Mouse (Mus musculus) hematopoietic stem cell, adult 5-6 weeks (primary cell): ENCODE data around the gene Gpbp1. TPM values are rescaled to one million over a fixed set of nuclear protein-coding genes. Genes with fewer than 3 reads are reported as not detected.

Experiments
- ATAC-seq, 2 experiments: fragments of 125-278 bp in 1 of 2; replicated peaks in 1 of 2; 2 replicates each; pipeline ENCODE4 v1.8.0; 2016 to 2017; ENCODE audit warnings: inconsistent platforms in 2 of 2, mild to moderate bottlenecking in 2 of 2, moderate number of reproducible peaks in 2 of 2, low read depth in 1 of 2, moderate TSS enrichment in 1 of 2; ENCODE audit not compliant: low FRiP score in 2 of 2, poor library complexity in 2 of 2, severe bottlenecking in 2 of 2, insufficient read depth in 1 of 2, low TSS enrichment in 1 of 2
- total RNA-seq: library from RNA; stranded (forward); fragments of 172-1452, 232-1000 nt; gene quantifications from 2 replicates; pipeline ENCODE4 v1.2.3, GENCODE M21; 2017

Gpbp1 gene
- total RNA-seq: 207 and 211 TPM in 2 replicates

DNA sequence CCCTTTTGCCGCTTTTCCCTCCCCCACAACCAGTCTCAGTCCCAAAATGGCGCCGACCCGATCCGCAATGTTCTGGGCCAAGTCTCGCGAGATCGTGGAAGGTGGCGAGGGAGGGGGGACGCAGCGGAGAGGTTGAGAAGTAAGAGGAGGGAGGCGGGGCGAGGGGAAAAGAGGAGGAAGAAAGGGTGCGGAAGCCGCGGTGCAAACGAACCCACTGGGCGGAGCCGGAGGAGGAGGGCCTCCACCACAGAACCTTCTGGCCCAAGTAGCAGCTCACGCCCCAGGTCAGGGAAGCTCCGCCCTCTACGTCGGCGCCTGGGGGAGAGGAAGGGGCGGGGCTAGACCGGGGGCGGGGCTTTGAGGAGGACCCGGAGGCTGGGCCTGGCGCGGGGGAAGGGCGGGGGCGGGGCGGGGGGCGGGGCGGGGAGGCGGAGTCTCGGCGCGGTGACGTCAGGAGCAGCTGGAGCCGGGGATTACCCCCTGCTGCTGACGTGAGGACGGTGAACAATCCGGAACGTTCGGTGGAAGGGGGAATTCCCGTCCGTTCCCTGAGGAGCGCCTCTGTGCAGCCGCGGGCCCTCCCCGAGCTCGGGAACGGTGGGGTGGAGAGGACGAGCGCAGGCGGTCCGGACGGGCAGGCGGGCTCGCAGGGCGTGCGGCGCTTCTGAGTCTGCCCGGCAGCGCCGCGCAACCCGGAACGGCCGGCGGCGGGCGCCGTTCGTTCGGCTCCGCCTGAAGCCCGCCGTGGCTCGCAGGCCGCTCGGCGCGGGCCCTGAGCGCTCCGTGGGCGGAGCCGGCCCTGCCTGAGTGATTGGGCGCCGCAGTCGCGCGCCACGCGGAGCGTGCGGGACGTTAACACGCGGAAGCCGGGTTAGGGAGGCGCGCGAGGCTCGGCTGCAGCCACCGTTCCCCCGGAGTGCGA lies at the start of gene Gpbp1:
TSS of gene Gpbp1 (minus strand) at position 310 of the 922 bp plus-strand sequence.
- peak; percentile 96 to 97 for ATAC-seq

DNA sequence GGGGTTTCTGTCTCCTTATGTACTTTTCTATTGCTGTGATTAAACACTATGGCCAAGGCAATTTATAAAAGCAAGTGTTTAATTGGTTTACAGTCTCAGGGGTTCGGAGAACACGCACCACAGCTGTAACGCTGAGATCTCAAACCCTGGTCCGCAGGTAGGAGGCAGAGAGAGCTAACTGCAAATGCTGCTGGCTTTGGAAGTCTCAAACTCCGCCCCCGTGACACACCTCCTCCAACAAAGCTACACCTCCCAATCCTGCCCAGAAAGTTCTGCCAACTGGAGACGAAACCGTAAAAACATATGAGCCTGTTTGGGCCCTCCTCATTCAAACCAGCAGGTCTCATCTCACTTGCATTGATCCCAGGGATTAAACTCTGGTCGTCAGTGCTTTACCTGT lies 47.8 kb upstream of the Gpbp1 start:
- ATAC-seq: no peak

DNA sequence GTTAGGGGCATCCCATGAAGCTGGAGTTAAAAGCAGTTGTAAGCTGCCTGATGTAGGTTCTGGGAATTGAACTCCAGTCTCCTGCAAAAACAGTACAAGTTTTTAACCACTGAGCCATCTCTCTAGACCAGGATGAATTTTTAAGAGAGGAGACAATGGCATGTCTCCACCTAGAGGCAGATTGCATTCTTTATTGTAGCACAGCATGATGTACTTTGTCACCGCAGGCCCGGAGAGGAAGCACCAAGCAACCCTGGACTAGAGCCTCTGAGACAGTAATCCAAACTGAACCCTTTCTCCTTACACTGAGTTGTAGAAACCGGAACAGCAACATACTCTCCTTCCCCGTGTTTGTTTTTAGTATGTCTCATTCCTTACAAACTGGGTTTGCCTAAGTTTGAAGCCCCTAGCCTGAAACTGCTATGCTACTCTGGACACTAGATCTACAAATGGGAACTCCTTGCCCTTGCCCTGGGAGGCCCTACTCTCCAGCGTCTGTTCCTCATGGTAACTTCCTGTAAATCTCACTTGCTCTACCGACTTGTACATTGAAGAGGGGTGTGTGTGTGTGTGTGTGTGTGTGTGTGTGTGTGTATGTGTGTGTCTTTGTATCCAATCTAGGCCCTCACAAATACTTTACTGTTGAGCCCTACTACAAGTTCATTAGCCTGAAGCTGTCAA lies 46.4 kb upstream of the Gpbp1 start:
- ATAC-seq: no peak; a peak in 1 of 4 replicates

DNA sequence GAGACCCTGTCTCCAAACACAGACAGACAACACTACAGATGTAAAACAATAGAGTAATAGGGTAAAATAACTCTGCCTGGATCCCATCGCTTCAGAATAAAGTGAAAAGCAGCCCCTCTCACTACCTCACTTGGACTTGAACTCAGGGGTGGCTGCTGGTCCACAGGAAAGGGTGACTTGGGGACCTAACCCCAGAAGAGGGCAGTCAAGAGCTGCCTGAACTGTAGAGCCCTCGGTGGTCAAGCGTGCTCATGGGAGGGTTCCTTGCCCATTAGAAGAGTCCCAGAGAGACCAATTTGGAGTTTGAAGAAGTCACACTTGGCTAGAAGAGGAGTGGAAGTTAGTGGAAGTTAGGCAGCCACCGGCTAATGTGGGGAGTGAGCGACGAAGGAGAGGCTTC lies 44.2 kb upstream of the Gpbp1 start:
- no peak for ATAC-seq

DNA sequence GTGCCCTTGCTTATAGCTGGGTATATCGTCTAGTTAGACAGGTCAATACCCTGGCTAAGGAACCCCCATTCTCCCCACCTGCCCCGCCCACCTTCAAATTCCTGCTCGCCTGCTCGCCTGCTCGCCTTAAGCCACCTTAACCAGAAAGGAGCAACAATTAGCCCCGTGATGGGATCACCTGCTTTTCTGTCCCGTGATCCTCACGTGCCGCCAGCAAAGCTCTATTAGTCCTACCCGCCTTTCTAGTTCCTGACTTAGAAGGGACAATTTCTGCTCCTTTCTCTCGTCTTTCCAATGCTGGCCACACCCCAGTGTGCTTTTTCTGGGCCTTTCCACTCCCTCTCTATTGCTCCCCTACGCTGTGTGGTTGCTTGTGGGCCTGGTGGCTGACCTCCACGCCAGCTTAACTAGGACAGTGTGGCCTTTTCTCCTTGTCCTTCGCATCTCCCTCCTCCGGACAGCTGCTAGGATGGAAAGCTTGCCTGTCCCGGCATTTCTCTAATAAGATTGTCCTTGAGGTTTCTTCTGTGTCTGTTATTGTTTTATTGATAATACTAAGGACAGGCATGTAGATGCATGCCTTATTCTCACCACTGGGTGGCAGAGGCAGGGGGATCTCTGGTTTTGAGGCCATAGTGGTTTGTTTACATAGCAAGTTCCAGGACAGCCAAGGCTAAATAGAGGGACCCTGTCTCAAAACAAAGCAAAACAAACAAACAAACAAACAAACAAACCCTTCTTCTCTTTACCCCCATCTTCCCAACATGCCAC lies 42.5 kb upstream of the Gpbp1 start:
- no peak for ATAC-seq

DNA sequence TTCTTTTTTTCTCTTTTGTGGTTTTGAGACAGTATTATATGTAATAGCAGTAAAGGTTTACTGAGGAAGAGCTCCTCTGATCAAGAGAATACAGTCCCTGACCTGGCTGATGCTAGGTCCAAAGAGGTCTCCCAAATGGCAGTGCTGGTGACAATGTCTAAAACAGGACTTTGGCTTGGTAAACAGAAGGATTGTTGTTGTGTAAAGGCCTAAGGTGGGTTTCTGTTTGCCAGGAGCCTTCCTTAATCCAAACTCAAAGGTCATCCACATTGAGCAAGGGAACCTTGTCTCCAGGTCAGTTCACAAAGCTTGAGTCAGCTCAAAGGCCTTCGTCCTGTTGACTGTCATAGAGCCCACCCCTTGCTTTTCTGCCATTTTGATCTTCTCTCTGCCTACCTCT lies 41.8 kb upstream of the Gpbp1 start:
- no peak for ATAC-seq

DNA sequence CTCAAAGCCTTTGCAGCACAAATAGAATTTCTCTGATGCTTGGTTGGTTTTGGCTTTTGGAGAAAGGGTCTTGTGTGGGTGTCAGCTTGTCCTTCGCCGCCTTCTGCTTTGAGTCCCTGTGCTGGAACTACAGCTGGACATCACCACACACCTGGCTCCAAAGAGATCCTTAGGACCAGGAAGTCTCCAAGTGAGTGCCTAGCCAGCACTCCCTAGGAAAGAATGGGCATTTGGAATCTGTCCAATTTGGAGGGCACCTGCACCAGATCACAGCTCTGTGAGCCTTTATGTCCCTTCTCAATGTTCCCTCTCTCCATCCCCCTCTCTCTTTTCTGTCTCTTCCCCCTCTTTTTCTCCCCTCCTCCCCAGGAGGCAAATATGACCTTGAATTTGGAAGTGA lies 34.4 kb upstream of the Gpbp1 start:
- ATAC-seq: no peak

DNA sequence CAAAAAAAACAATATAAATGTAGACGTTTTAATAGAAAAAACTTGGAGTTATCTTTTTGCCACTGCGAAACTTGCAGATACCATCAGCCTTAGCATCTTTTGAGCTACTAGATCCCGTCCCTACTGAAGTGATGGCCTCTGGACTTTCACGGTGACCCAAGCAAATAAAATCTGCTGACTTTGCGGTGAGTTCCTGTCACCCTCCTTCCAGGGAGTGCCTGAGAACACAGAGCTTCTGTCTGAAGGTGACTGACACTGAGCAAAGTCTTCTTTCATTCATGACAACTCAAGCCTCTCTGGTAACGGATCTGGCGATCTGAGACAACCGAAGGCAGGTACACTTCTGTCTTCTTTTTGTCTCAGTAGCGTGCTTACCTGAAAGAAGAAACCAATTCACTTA lies 32.4 kb upstream of the Gpbp1 start:
- no peak for ATAC-seq

DNA sequence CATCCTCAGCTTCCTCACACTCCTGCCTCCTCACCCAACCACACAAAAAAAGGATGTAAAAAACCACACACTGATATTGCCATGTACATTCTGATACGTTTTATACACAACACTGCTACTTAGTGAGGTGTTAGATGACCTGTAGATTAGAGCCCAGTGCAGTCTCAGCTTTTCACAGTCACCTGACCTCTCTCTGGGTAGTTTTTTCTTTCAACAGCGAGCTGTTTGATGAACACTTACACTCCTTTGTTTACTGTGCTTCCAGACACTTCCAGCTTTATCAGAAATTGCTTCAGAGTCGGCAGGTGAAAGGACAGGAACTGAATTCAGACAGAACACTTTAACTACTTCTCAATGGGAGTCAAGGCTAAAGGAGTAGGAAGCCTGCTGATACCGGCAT lies 30.5 kb upstream of the Gpbp1 start:
- ATAC-seq: no peak

DNA sequence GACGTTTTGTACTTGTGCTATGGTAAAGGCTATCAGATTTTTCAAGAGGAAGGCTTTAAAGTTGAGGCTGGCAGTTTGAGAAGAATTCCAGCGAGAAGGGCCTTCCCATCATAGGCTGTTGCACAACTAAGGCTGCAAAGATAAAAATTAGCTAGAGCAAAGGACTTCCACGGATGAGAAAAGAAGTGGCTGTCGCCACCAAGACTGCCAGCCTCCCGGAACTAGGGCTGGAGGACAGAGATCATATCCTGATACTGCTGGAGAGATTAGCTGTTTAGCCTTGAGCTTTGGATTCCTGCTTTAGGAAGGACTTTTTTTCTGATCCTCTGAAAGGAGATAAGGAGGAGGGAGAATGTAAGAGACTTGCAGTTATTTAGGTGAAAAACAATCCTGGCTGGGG lies 28.4 kb upstream of the Gpbp1 start:
- no peak for ATAC-seq

DNA sequence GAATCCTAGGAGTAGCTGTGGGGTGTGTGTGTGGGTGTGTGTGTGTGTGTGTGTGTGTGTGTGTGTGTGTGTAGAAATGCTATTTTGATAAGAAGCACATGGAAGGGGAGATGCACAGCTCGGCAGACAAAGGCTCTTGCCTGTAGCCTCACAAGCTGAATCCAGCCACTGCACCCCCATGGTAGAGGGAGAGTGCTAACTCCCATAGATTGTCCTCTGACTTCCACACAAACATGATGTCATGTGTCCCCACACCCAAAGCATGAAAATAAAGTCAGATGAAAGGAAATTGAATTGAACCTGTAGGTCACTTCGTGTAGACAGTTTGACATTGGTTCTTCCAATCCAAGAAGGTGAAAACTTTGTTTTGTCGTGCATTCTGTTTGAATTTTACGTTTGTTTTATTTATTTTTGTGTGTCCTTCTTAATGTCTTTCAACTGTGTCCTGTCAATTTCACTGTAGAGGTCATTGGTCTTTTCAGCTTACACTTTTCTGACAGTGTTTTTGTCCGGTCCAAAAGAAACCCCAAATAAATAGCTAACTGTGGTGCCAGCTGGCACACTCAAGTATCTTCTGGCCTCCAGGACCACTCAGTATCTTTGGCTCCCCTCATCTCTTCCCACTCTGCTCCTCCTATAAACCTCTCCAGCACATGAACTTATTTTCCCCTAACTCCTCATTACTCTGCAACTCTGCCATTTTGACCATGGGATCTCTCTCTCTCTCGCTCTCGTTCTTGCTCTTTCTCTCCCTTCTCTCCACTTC lies 26.7 kb upstream of the Gpbp1 start:
- ATAC-seq: no peak

DNA sequence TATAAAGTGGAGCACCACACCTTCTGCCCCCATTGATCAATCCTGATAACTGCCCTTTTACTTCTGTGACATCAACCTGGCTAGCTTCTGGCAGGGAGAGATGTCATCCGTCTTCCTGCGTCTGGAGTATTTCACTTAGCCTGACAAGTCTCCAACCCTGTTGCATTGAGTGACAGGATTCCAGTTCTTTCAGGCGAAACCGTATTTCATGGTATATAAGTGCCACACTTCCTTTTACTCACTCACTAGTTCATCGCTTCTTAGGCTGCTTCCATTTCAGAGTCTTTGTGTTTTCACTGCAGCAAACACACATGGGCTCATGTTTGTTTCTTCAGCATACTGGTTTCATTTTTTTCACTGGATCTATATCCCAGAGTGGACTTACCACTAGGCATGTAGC lies 19.5 kb upstream of the Gpbp1 start:
- ATAC-seq: no peak

DNA sequence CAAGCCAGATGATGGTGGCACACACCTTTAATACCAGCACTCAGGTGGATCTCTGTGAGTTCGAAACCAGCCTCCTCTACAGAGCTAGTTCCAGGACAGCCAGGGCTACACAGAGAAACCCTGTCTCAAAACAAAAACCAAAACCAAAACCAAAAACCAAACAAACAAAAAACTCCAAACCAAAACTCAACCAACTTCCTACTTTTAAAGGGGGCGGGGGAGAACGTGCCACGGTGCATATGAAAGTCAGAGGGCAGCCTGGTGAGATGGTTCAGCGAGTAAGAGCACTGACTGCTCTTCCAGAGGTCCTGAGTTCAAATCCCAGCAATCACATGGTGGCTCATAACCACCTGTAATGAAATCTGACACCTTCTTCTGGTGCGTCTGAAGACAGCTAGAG lies 18.7 kb upstream of the Gpbp1 start:
- peak; percentile 53 to 62; a peak in 3 of 4 replicates for ATAC-seq

DNA sequence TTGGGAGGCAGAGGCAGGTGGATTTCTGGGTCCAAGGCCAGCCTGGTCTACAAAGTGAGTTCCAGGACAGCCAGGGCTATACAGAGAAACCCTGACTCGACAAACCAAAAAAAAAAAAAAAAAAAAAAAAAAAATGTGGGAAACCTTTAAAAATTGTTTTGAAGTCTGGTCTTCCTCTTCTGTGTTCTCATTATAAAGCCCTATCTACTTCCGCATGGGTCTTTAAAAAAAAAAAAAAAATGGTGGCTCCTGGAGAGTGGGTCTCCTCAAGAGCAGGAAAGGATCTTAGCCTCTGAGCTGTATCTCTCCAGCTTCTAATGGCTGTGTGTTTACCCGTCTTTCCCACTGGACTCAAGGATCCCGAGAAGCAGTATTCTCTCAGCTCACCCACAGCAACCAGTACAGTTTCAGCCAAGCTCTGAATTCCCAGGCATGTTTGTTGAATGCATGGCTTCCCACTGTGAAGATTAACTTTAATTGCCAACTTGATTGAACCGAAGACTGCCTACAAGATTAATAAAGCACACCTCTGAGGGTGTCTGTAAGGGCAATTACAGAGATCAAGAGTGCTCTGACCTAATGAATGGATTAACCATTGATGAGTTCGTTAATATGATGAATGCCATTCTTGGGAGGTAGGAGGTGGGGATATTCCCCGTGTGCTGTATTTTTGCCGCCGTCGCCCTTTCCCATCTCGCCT lies 4.6 kb upstream of the Gpbp1 start:
- no peak for ATAC-seq

DNA sequence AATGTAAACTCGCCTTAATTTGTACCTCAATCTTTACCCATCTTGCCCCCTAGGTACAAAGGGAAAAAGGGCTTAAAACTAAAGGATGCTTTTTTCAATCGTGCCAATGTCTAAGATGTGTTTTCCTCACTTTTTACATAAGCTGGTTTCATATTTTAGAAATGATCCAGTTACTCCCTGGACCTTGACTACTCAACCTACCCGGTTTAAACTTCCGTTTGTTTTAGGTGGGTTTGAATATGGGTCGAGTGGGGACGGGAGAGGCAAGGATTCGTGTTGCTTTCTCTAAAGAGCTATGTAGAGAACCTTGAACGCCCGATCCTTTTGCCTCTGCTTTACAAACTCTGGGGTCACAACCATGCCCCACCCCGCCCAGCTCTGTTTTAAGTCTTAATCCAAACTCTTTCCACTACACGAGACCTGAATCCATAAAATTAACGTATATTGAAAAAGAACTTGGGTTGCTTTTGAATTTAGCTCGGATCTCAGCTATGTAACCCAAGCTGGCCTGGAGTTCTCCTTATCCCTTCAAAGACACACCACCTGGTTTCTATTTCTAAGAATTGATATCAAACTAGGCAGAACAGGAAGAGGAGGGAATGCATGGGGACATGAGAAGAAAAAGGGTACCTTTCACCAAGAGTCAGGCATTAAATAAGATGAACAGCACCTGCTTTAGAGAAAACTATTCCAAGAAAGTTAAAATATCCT lies 1.3 kb upstream of the Gpbp1 start:
- no peak for ATAC-seq

DNA sequence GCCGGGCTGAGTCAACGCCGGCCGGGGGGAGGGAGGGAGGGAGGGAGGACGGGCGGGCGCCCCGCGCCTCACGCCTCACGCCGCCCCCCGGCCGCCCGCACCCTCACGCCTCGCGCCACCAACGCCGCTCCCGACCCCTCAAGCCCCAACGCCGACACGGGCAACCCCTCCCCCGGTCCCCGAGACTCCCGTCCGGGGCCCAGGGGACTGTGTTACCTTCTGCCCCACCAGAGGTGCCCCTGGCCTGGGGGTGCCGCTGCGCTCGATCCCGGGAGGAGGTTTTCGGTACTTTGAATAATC lies 459 bp downstream of the Gpbp1 start:
- ATAC-seq: peak in 1 of 2 experiments; percentile 8; a peak in 1 of 4 replicates
